Mouse (Mus musculus) cerebellum, adult (tissue): ENCODE data around the gene Ugt1a5.

ENCODE experiments used
- ATAC-seq: cut with Nextera tagmentation; 2 replicates; pipeline ENCODE4 v1.9.2; 2017; ENCODE audit warnings: mild to moderate bottlenecking, moderate library complexity, mixed read lengths; ENCODE audit not compliant: insufficient number of reproducible peaks, low FRiP score, low TSS enrichment

Gene Ugt1a5

GRCm38 (mm10) chr1:88192136-88192535 lies 26.3 kb downstream of the Ugt1a5 start:
- ATAC-seq = no peak

- ATAC-seq = no peak
These were observed 29.9 kb downstream of the Ugt1a5 start for GRCm38 (mm10) chr1:88195687-88196086.

GRCm38 (mm10) chr1:88197443-88197842 lies 31.6 kb downstream of the Ugt1a5 start:
- no peak for ATAC-seq

GRCm38 (mm10) chr1:88199996-88200395 lies 34.2 kb downstream of the Ugt1a5 start:
- peak; percentile 85 for ATAC-seq

GRCm38 (mm10) chr1:88200456-88200855 lies 34.6 kb downstream of the Ugt1a5 start, which contains the start of gene Ugt1a2:
Gene Ugt1a2, plus strand, starts transcription at chr1:88200601.
- ATAC-seq = no peak

- peak; percentile 99 for ATAC-seq
These were observed 39.6 kb downstream of the Ugt1a5 start, which contains the start of gene Dnajb3 for GRCm38 (mm10) chr1:88205294-88205922. Gene Dnajb3, minus strand, starts transcription at chr1:88205782.

GRCm38 (mm10) chr1:88206843-88207479 lies 41.1 kb downstream of the Ugt1a5 start:
- ATAC-seq = no peak

- peak; percentile 29; the same call in 1 of the 2 replicates for ATAC-seq
These were observed 46.0 kb downstream of the Ugt1a5 start, which contains the start of gene Ugt1a1 for GRCm38 (mm10) chr1:88211812-88212211. Gene Ugt1a1, plus strand, starts transcription at chr1:88211959.

- ATAC-seq = no peak
These were observed 46.7 kb downstream of the Ugt1a5 start for GRCm38 (mm10) chr1:88212341-88213045.

- ATAC-seq = no peak
These were observed 47.2 kb downstream of the Ugt1a5 start for GRCm38 (mm10) chr1:88213061-88213460.

- ATAC-seq = 0 out of 2 replicates have a peak, but pooled peaks have one; percentile 8
These were observed 48.1 kb downstream of the Ugt1a5 start for GRCm38 (mm10) chr1:88213766-88214461.

- ATAC-seq = 0 out of 2 replicates have a peak, but pooled peaks have one; percentile 0
These were observed 48.7 kb downstream of the Ugt1a5 start for GRCm38 (mm10) chr1:88214462-88214952.

- no peak for ATAC-seq
These were observed 49.9 kb downstream of the Ugt1a5 start for GRCm38 (mm10) chr1:88215466-88216380.

- ATAC-seq = no peak
These were observed 50.7 kb downstream of the Ugt1a5 start for GRCm38 (mm10) chr1:88216551-88216950.

- no peak for ATAC-seq
These were observed 51.3 kb downstream of the Ugt1a5 start for GRCm38 (mm10) chr1:88217144-88217543.

GRCm38 (mm10) chr1:88217576-88217975 lies 51.8 kb downstream of the Ugt1a5 start:
- ATAC-seq = no peak

- ATAC-seq = no peak
These were observed 52.2 kb downstream of the Ugt1a5 start for GRCm38 (mm10) chr1:88218051-88218450.

- no peak for ATAC-seq
These were observed 52.8 kb downstream of the Ugt1a5 start for GRCm38 (mm10) chr1:88218591-88218990.

GRCm38 (mm10) chr1:88219054-88219453 lies 53.2 kb downstream of the Ugt1a5 start:
- ATAC-seq = no peak
